Mouse (Mus musculus) liver, embryonic 14.5 days (tissue): ENCODE data around the gene Msln.

Experiments
- CTCF ChIP-seq: IDR thresholded peaks from 2 replicates; pipeline ENCODE4 v1.5.1; 2016; ENCODE audit warnings: antibody characterized with exemption, low read depth, control low read depth
- EP300 ChIP-seq: IDR thresholded peaks from 2 replicates; pipeline ENCODE4 v1.6.1; 2016; ENCODE audit warnings: antibody characterized with exemption, low read depth

GRCm38 (mm10) chr17:25751446-25751845 lies 2.7 kb downstream of the Msln start:
- no peak for TF ChIP-seq CTCF
- TF ChIP-seq EP300: no peak
